Mouse (Mus musculus) Muller cell, postnatal 12 days (primary cell): Measurements from ENCODE around the gene H2-T23.

Experiments
- DNase-seq: peaks from one replicate; pipeline ENCODE4 v3.0.0-alpha.2; 2015; ENCODE audit errors: inconsistent ontology term

H2-T23 gene

GRCm38 (mm10) chr17:35993675-35994074, 39.0 kb downstream of the H2-T23 start:
- peak; percentile 71 for DNase-seq

- DNase-seq: no peak
Measured at GRCm38 (mm10) chr17:35991781-35992180, 40.9 kb downstream of the H2-T23 start.

- no peak for DNase-seq
Measured at GRCm38 (mm10) chr17:35981776-35982175, 50.9 kb downstream of the H2-T23 start.

- peak; percentile 63 for DNase-seq
Measured at GRCm38 (mm10) chr17:35980363-35980754, 52.3 kb downstream of the H2-T23 start.
